Mouse (Mus musculus) bone marrow, adult 2 months (tissue): ENCODE data around the gene Ncam2.

ENCODE experiments used
- CTCF ChIP-seq: fragments of 200-500 bp; IDR thresholded peaks from 2 replicates; pipeline ENCODE4 v1.5.1; 2011; ENCODE audit warnings: low read length, control low read depth; ENCODE audit not compliant: control insufficient read depth, insufficient read depth
- POLR2A ChIP-seq: fragments of 200-500 bp; IDR thresholded peaks from 2 replicates; pipeline ENCODE4 v1.6.1; 2011; ENCODE audit warnings: low read depth, mild to moderate bottlenecking, control low read depth, low read length, borderline replicate concordance; ENCODE audit not compliant: control insufficient read depth

GRCm38 (mm10) chr16:81254875-81255274 lies 54.4 kb downstream of the Ncam2 start:
- TF ChIP-seq CTCF: no peak
- TF ChIP-seq POLR2A: no peak
